14 mouse cellular contexts compared by ENCODE assay signal in genomic region chr1:180362844-180363243, GRCm38 (mm10). TPM values are rescaled to one million over a fixed set of nuclear protein-coding genes. Genes with fewer than 3 reads are reported as not detected.
A peak's percentile ranks its signal among the peaks of the same experiment; 100 is the strongest.
DNase-seq lines count a peak whose midpoint lies in the region; ATAC-seq lines count a peak whose summit lies in the region.
"Had no signal": no experiment of that assay in that cellular context is flagged by ENCODE, and none has a peak within 500 bp of the region (broad histone marks: within the 10 kb centered on the region; RNA-seq: fewer than 3 reads in every experiment).

No protein-coding gene starts in this region.

- peak overlapping the region; percentile 76; the same call in 1 of the 2 replicates for H3K4me2 ChIP-seq in heart, embryonic 13.5 days
- H3K4me2 ChIP-seq in kidney, embryonic 14.5 days (replicated peaks; ENCODE audit: low read depth, low read length): no peak overlapping the region; the same call in 1 of the 2 replicates
- 0 out of 2 replicates have a peak overlapping the region, but pooled peaks have one; percentile 3 for H3K4me2 ChIP-seq in lung, embryonic 15.5 days
- H3K4me2 ChIP-seq in intestine, embryonic 16.5 days (ENCODE audit: low read depth, low read length): no peak overlapping the region
- H3K4me2 ChIP-seq: forebrain, embryonic 15.5 days; limb, embryonic 15.5 days had no signal

- peaks cover 3% of the 10 kb centered on the region; the same call in 1 of the 2 replicates for H3K36me3 ChIP-seq in heart, embryonic 13.5 days
- H3K36me3 ChIP-seq in kidney, embryonic 14.5 days (ENCODE audit: control insufficient read depth, insufficient read depth, low read length): no peaks in the 10 kb centered on the region
- H3K36me3 ChIP-seq in lung, embryonic 15.5 days: no peaks in the 10 kb centered on the region
- H3K36me3 ChIP-seq in intestine, embryonic 16.5 days (ENCODE audit: control insufficient read depth, insufficient read depth, low read length): no peaks in the 10 kb centered on the region
- H3K36me3 ChIP-seq: forebrain, embryonic 15.5 days had no signal

- 0 out of 2 replicates have a peak overlapping the region, but pooled peaks have one; percentile 21 for H3K9ac ChIP-seq in heart, embryonic 13.5 days
- H3K9ac ChIP-seq in kidney, embryonic 14.5 days (ENCODE audit: low read depth, low read length): no peak overlapping the region
- H3K9ac ChIP-seq in lung, embryonic 15.5 days: no peak overlapping the region
- no peak overlapping the region for H3K9ac ChIP-seq in intestine, embryonic 16.5 days (ENCODE audit: low read depth, low read length)
- H3K9ac ChIP-seq: forebrain, embryonic 15.5 days; limb, embryonic 15.5 days had no signal

- intact Hi-C loops in heart, postnatal 25 days (cut with DNase I): loop anchor here (2.0 kb wide), 1 partner anchor 30 kb away; no protein-coding TSS in a partner anchor

- H3K27me3 ChIP-seq in heart, embryonic 13.5 days (replicated peaks): peaks cover 16% of the 10 kb centered on the region
- H3K27me3 ChIP-seq in kidney, embryonic 14.5 days (ENCODE audit: control insufficient read depth, insufficient read depth, low read length): no peaks in the 10 kb centered on the region
- H3K27me3 ChIP-seq in lung, embryonic 15.5 days: no peaks in the 10 kb centered on the region
- no peaks in the 10 kb centered on the region for H3K27me3 ChIP-seq in intestine, embryonic 16.5 days (replicated peaks; ENCODE audit: control insufficient read depth, insufficient read depth, low read length)
- H3K27me3 ChIP-seq: forebrain, embryonic 15.5 days; limb, embryonic 15.5 days had no signal

- peak overlapping the region; percentile 65 for H3K27ac ChIP-seq in heart, embryonic 13.5 days (replicated peaks)
- H3K27ac ChIP-seq in kidney, embryonic 14.5 days (ENCODE audit: low read depth, low read length): peak overlapping the region; percentile 69; the same call in 1 of the 2 replicates
- peak overlapping the region; percentile 94 for H3K27ac ChIP-seq in lung, embryonic 15.5 days
- 0 out of 2 replicates have a peak overlapping the region, but pooled peaks have one; percentile 0 for H3K27ac ChIP-seq in intestine, embryonic 16.5 days (ENCODE audit: low read length)
- H3K27ac ChIP-seq: embryonic facial prominence, embryonic 10.5 days; forebrain, embryonic 15.5 days had no signal

- ATAC-seq in heart, embryonic 13.5 days (ENCODE audit: extremely low read depth, insufficient number of reproducible peaks, low FRiP score, low TSS enrichment): no peak
- ATAC-seq in kidney, embryonic 14.5 days (ENCODE audit: low FRiP score, low TSS enrichment): no peak
- ATAC-seq in lung, embryonic 15.5 days (ENCODE audit: borderline replicate concordance, extremely low read depth, low FRiP score, low TSS enrichment): no peak
- ATAC-seq in intestine, embryonic 16.5 days: no peak
- ATAC-seq: forebrain, embryonic 15.5 days had no signal

- peaks cover 73% of the 10 kb centered on the region for H3K4me1 ChIP-seq in heart, embryonic 13.5 days
- peaks cover 52% of the 10 kb centered on the region for H3K4me1 ChIP-seq in kidney, embryonic 14.5 days (ENCODE audit: control insufficient read depth, insufficient read depth, low read length)
- peaks cover 46% of the 10 kb centered on the region for H3K4me1 ChIP-seq in lung, embryonic 15.5 days
- peaks cover 29% of the 10 kb centered on the region for H3K4me1 ChIP-seq in intestine, embryonic 16.5 days (ENCODE audit: control insufficient read depth, insufficient read depth, low read length)

- no peak overlapping the region for H3K4me3 ChIP-seq in heart, embryonic 13.5 days
- H3K4me3 ChIP-seq in kidney, embryonic 14.5 days (ENCODE audit: low read length): no peak overlapping the region
- H3K4me3 ChIP-seq in lung, embryonic 15.5 days: no peak overlapping the region
- H3K4me3 ChIP-seq in intestine, embryonic 16.5 days (ENCODE audit: low read length): no peak overlapping the region
- H3K4me3 ChIP-seq: embryonic facial prominence, embryonic 10.5 days; erythroblast, embryonic 14.5 days; forebrain, embryonic 15.5 days; limb, embryonic 15.5 days had no signal

- WGBS in heart, embryonic 13.5 days: 60% methylated on average over 5 of the region's 5 CpGs
- WGBS in kidney, embryonic 14.5 days: 78% methylated on average over 5 of the region's 5 CpGs
- 65% methylated on average over 5 of the region's 5 CpGs for WGBS in lung, embryonic 15.5 days
- WGBS in intestine, embryonic 16.5 days: 65% methylated on average over 5 of the region's 5 CpGs

- no peaks in the 10 kb centered on the region for H3K9me3 ChIP-seq in heart, embryonic 13.5 days
- H3K9me3 ChIP-seq in kidney, embryonic 14.5 days (ENCODE audit: control insufficient read depth, low read length): no peaks in the 10 kb centered on the region
- no peaks in the 10 kb centered on the region for H3K9me3 ChIP-seq in lung, embryonic 15.5 days
- no peaks in the 10 kb centered on the region for H3K9me3 ChIP-seq in intestine, embryonic 16.5 days (ENCODE audit: control insufficient read depth, low read length)
- H3K9me3 ChIP-seq: embryonic facial prominence, embryonic 10.5 days; forebrain, embryonic 15.5 days; limb, embryonic 15.5 days had no signal

- no peak for DNase-seq in heart, postnatal 25 days (ENCODE audit: low spot score)
- DNase-seq in kidney, postnatal 25 days: no peak
- DNase-seq in lung, adult 18-20 months: no peak
- no peak for DNase-seq in natural killer cell, adult 2 months (ENCODE audit: low spot score in 2 of 2)
- DNase-seq: kidney, postnatal 10 days; thymus, postnatal 14 days had no signal

RNA-seq across cellular contexts. Expression of gene Itpkb, which starts 32.6 kb away (rescaled TPM):
- polyA plus RNA-seq in heart, embryonic 13.5 days (2015; fragmentation: Nextera tagmentation; extraction: Ambion mirVana): 5.0 and 5.1 TPM in 2 replicates
- 10 to 100 TPM; 56.1 to 63.6 TPM for total RNA-seq in heart, postnatal 25 days (2021)
- polyA plus RNA-seq in kidney, embryonic 14.5 days (2014; fragmentation: Nextera tagmentation; extraction: Ambion mirVana): 7.3 and 7.7 TPM in 2 replicates
- polyA plus RNA-seq in lung, embryonic 15.5 days (2015; fragmentation: Nextera tagmentation; extraction: Ambion mirVana): 9.9 and 10.9 TPM in 2 replicates
- polyA plus RNA-seq in intestine, embryonic 16.5 days (2015; fragmentation: Nextera tagmentation; extraction: Ambion mirVana): 5.1 TPM in 2 replicates

Comparison
In these comparisons a context has a peak if more than half of its experiments do, and no peak if none do; other contexts are left out.
1. H3K27ac ChIP-seq: peak in every context shown above with its lines; median percentile 94 in lung, embryonic 15.5 days; 69 in kidney, embryonic 14.5 days; 65 in heart, embryonic 13.5 days; 0 in intestine, embryonic 16.5 days.
2. H3K4me2 ChIP-seq: peak in heart, embryonic 13.5 days (single experiment) and lung, embryonic 15.5 days (single experiment); none in kidney, embryonic 14.5 days (single experiment) and intestine, embryonic 16.5 days (single experiment).